Mouse (Mus musculus) brain, embryonic 14.5 days (tissue): ENCODE measurements around the gene Gm10260.

Experiments
- CTCF ChIP-seq: fragments of 200-500 bp; IDR thresholded peaks from 2 replicates; pipeline ENCODE4 v1.5.1; 2012; ENCODE audit warnings: inconsistent platforms, mild to moderate bottlenecking, moderate library complexity, borderline replicate concordance; ENCODE audit not compliant: insufficient read depth, insufficient read length; ENCODE audit errors: extremely low read depth
- POLR2A ChIP-seq: fragments of 200-500 bp; IDR thresholded peaks from 2 replicates; pipeline ENCODE4 v1.6.1; 2012; ENCODE audit warnings: mild to moderate bottlenecking, inconsistent platforms, borderline replicate concordance; ENCODE audit not compliant: poor library complexity, insufficient read depth, insufficient read length, severe bottlenecking; ENCODE audit errors: extremely low read depth

GRCm38 (mm10) chr13:97734760-97735159 lies 25.7 kb downstream of the Gm10260 start:
- TF ChIP-seq CTCF, result no peak
- no peak for TF ChIP-seq POLR2A
